Mouse (Mus musculus): Measurements from ENCODE around the gene Mfsd9. TPM values are rescaled to one million over a fixed set of nuclear protein-coding genes. Genes with fewer than 3 reads are reported as not detected.

The Mfsd9 gene
- polyA plus RNA-seq (2016; fragmentation: Nextera tagmentation; extraction: Ambion mirVana) = 2.8 and 3.2 TPM in 2 replicates

DNA sequence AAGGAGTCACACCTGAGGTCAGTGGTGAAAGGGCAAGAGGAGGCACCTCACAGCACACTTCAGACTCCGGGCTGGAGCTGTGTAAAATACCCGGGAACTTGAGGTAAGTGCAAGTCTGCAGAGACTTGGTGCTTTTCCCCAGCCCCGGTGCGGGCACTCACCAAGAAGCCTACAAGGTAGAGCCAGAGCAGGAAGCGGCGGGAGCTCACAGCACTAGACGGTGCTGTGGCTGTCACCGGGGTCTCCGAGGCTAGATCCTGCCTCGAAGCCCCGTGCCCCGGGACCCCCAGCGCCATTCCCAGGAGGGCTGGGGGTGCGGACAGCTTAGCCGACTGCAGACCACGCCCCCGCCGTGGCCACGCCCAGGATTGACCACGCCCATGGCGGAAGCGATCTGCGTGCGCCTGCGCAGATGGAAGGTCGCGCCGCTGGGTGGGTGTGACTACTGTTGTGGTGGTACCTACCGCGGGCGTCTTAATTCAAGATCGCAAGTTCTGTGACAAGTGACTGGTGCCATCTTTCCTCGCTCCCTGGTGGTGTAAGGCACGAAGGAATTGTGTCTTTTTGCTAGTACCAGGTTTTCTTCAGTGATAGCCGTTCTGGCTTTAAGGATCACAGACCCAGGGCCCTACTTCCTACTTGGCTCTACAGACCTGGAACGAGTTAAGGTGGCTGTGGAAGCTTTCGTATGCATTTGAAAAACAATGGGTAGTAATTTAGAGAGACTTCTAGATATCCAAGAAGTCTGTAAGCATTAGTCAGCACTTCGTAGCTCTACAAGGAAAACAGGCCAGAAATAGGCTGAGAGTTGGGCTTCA, at the start of gene Mfsd9:
Gene Mfsd9 (minus strand): TSS at position 364 of the 818 bp plus-strand sequence.
- no peaks in the 10 kb centered on the region for H3K9me3 ChIP-seq (replicated peaks)
- peak within 1 kb of the TSS; percentile 75 for H3K27ac ChIP-seq (replicated peaks)
- H3K36me3 ChIP-seq = no peaks in the 10 kb centered on the region
- 6% methylated on average over 38 of the region's 38 CpGs for WGBS
- H3K4me1 ChIP-seq = peaks cover 16% of the 10 kb centered on the region
- peak within 1 kb of the TSS; percentile 73 for H3K4me3 ChIP-seq
- no peaks in the 10 kb centered on the region for H3K27me3 ChIP-seq (ENCODE audit: low read depth, poor library complexity, severe bottlenecking)
- peak; percentile 93 for DNase-seq (ENCODE audit: low spot score)

- Histone ChIP-seq H3K4me1 (no peaks in the 10 kb centered on the region), H3K9me3 (replicated peaks) (no peaks in the 10 kb centered on the region), H3K36me3 (no peaks in the 10 kb centered on the region), H3K4me3 (no peak overlapping the region), H3K27ac (replicated peaks) (no peak overlapping the region), H3K27me3 (ENCODE audit: low read depth, poor library complexity, severe bottlenecking) (no peaks in the 10 kb centered on the region)
- DNase-seq (ENCODE audit: low spot score) = no peak
- WGBS = 92% methylated on average over 4 of the region's 4 CpGs
These were observed 45.0 kb upstream of the Mfsd9 start for GRCm38 (mm10) chr1:40835468-40835867.

- Histone ChIP-seq H3K27me3 (ENCODE audit: low read depth, poor library complexity, severe bottlenecking) (no peaks in the 10 kb centered on the region), H3K27ac (replicated peaks) (no peak overlapping the region), H3K36me3 (no peaks in the 10 kb centered on the region), H3K9me3 (replicated peaks) (no peaks in the 10 kb centered on the region), H3K4me3 (no peak overlapping the region), H3K4me1 (no peaks in the 10 kb centered on the region)
- DNase-seq (ENCODE audit: low spot score) = no peak
- 90% methylated on average over 4 of the region's 4 CpGs for WGBS
These were observed 40.4 kb upstream of the Mfsd9 start for GRCm38 (mm10) chr1:40830712-40831507.

GRCm38 (mm10) chr1:40829213-40829914, 38.9 kb upstream of the Mfsd9 start:
- 81% methylated on average over 10 of the region's 10 CpGs for WGBS
- H3K36me3 ChIP-seq = no peaks in the 10 kb centered on the region

GRCm38 (mm10) chr1:40825826-40826225, 35.3 kb upstream of the Mfsd9 start:
- Histone ChIP-seq H3K4me1 (no peaks in the 10 kb centered on the region), H3K4me3 (no peak overlapping the region), H3K27me3 (ENCODE audit: low read depth, poor library complexity, severe bottlenecking) (no peaks in the 10 kb centered on the region), H3K36me3 (no peaks in the 10 kb centered on the region), H3K9me3 (replicated peaks) (no peaks in the 10 kb centered on the region), H3K27ac (replicated peaks) (no peak overlapping the region)
- no peak for DNase-seq (ENCODE audit: low spot score)
- 85% methylated on average over 7 of the region's 7 CpGs for WGBS

More at GRCm38 (mm10) chr1:40829213-40829914, 38.9 kb upstream of the Mfsd9 start:
- H3K4me1 ChIP-seq = no peaks in the 10 kb centered on the region
- no peaks in the 10 kb centered on the region for H3K9me3 ChIP-seq (replicated peaks)
- DNase-seq (ENCODE audit: low spot score) = no peak
- no peaks in the 10 kb centered on the region for H3K27me3 ChIP-seq (ENCODE audit: low read depth, poor library complexity, severe bottlenecking)
- H3K4me3 ChIP-seq = no peak overlapping the region
- no peak overlapping the region for H3K27ac ChIP-seq (replicated peaks)

GRCm38 (mm10) chr1:40824936-40825335, 34.4 kb upstream of the Mfsd9 start:
- 74% methylated on average over 8 of the region's 8 CpGs for WGBS

DNA sequence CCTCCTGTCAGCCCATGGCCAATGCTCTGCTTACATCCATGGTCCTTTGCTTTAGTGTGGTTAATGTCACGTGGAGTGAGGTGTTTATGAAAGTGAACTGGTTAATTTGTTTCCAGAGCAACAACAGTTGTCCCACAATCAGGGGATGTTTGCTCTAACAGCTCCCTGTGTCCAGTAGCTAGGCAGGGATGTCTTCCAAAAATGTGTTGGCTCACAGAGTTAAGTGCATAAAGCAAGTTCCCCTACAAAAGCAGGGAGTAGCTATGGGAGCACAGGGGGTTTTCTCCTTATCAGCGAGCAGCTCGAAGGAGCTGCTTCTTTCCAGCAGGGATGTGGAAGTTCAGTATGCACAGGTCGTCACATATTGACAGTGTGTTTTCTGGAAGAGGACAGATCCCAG, 34.0 kb upstream of the Mfsd9 start:
- Histone ChIP-seq H3K4me3 (no peak overlapping the region), H3K36me3 (no peaks in the 10 kb centered on the region), H3K4me1 (no peaks in the 10 kb centered on the region), H3K27ac (replicated peaks) (no peak overlapping the region), H3K9me3 (replicated peaks) (no peaks in the 10 kb centered on the region), H3K27me3 (ENCODE audit: low read depth, poor library complexity, severe bottlenecking) (no peaks in the 10 kb centered on the region)
- no peak for DNase-seq (ENCODE audit: low spot score)
- 78% methylated on average over 4 of the region's 4 CpGs for WGBS

More at GRCm38 (mm10) chr1:40824936-40825335, 34.4 kb upstream of the Mfsd9 start:
- Histone ChIP-seq H3K27me3 (ENCODE audit: low read depth, poor library complexity, severe bottlenecking) (no peaks in the 10 kb centered on the region), H3K4me1 (no peaks in the 10 kb centered on the region), H3K9me3 (replicated peaks) (no peaks in the 10 kb centered on the region), H3K4me3 (no peak overlapping the region), H3K27ac (replicated peaks) (no peak overlapping the region), H3K36me3 (no peaks in the 10 kb centered on the region)
- DNase-seq (ENCODE audit: low spot score) = no peak

DNA sequence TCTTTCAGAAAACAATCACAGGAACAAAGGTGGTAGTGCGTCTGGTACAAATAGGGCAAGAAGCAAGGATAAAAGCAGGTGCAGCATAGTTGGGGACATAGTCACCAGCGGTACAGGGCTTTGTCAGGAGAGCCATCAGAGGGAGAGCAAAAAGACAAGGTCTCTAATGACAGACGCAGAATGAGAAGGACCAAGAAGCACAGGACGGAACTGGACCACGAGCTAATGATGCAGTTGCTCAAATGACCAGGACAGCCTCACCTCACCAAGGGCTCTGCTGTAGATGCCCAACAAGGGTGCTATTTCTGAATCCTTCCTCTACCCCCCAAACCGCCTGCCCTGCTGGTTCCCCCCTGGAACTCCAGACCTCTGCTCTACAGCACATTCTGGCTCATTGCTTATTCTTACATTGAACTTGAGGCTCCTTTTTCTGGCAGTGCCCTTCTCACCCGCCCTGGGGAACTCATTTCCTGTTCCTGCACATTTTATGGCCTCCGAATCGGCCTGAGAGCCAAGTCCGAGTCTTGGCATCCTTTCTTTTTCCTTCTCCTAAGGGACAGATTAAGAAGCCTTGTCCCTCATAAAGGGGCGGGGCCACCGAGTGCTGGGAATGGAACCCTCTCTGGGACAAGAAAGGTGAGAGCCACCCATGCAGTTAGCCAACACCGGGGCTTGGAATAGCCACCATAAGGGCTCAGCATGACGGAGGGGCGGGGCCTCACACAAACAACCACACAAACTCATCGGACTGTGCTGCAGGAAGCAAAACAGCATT, 24.8 kb upstream of the Mfsd9 start:
- H3K4me3 ChIP-seq = no peak overlapping the region
- no peaks in the 10 kb centered on the region for H3K4me1 ChIP-seq
- no peak overlapping the region for H3K27ac ChIP-seq (replicated peaks)
- no peaks in the 10 kb centered on the region for H3K27me3 ChIP-seq (ENCODE audit: low read depth, poor library complexity, severe bottlenecking)
- WGBS = 76% methylated on average over 16 of the region's 16 CpGs
- no peak for DNase-seq (ENCODE audit: low spot score)
- H3K9me3 ChIP-seq (replicated peaks) = no peaks in the 10 kb centered on the region
- no peaks in the 10 kb centered on the region for H3K36me3 ChIP-seq

GRCm38 (mm10) chr1:40808643-40809042, 18.2 kb upstream of the Mfsd9 start:
- Histone ChIP-seq H3K4me3 (no peak overlapping the region), H3K27ac (replicated peaks) (no peak overlapping the region), H3K9me3 (replicated peaks) (no peaks in the 10 kb centered on the region), H3K4me1 (no peaks in the 10 kb centered on the region), H3K36me3 (no peaks in the 10 kb centered on the region), H3K27me3 (ENCODE audit: low read depth, poor library complexity, severe bottlenecking) (no peaks in the 10 kb centered on the region)
- DNase-seq (ENCODE audit: low spot score) = no peak
- 88% methylated on average over 3 of the region's 3 CpGs for WGBS

- no peak for DNase-seq (ENCODE audit: low spot score)
- H3K9me3 ChIP-seq (replicated peaks) = no peaks in the 10 kb centered on the region
- no peaks in the 10 kb centered on the region for H3K36me3 ChIP-seq
- no peaks in the 10 kb centered on the region for H3K4me1 ChIP-seq
- no peak overlapping the region for H3K4me3 ChIP-seq
- 87% methylated on average over 11 of the region's 11 CpGs for whole genome bisulfite sequencing
- no peaks in the 10 kb centered on the region for H3K27me3 ChIP-seq (ENCODE audit: low read depth, poor library complexity, severe bottlenecking)
- no peak overlapping the region for H3K27ac ChIP-seq (replicated peaks)
These were observed 15.4 kb upstream of the Mfsd9 start for GRCm38 (mm10) chr1:40805891-40806290.

DNA sequence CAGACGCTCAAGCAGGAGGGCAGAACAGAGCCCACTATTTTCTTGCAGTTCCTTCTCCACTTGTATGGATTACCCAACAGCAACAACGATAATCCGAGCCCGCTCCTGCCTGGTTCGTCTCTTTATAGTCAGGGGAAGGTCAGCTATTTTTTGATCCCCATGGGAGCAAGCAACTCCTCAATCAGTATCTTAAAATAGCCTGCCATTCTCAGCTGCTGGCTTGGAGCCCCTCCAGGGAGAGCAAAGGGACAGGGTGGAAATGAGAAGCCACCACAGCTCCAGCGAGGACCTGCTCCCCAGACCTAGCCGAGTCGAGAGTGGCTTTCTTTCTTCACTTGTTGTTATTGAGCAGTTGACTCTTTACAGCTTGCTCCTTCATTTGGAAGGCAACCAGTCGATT, 14.9 kb upstream of the Mfsd9 start, which contains the start of gene Tmem182:
Gene Tmem182 (plus strand): TSS at position 251 of the 400 bp plus-strand sequence.
- H3K36me3 ChIP-seq = no peaks in the 10 kb centered on the region
- no peak within 1 kb of the TSS for H3K4me3 ChIP-seq
- 77% methylated on average over 9 of the region's 9 CpGs for WGBS
- DNase-seq (ENCODE audit: low spot score) = no peak
- no peak within 1 kb of the TSS for H3K27ac ChIP-seq (replicated peaks)
- no peaks in the 10 kb centered on the region for H3K4me1 ChIP-seq
- no peaks in the 10 kb centered on the region for H3K9me3 ChIP-seq (replicated peaks)
- no peaks in the 10 kb centered on the region for H3K27me3 ChIP-seq (ENCODE audit: low read depth, poor library complexity, severe bottlenecking)

- DNase-seq (ENCODE audit: low spot score) = no peak
- H3K9me3 ChIP-seq (replicated peaks) = no peaks in the 10 kb centered on the region
- no peaks in the 10 kb centered on the region for H3K27me3 ChIP-seq (ENCODE audit: low read depth, poor library complexity, severe bottlenecking)
- no peaks in the 10 kb centered on the region for H3K4me1 ChIP-seq
- 92% methylated on average over 12 of the region's 12 CpGs for WGBS
- no peak overlapping the region for H3K27ac ChIP-seq (replicated peaks)
- no peak overlapping the region for H3K4me3 ChIP-seq
- H3K36me3 ChIP-seq = no peaks in the 10 kb centered on the region
These were observed 13.6 kb upstream of the Mfsd9 start for GRCm38 (mm10) chr1:40804118-40804517.
